Mouse (Mus musculus) urinary bladder, postnatal 36 days (tissue): ENCODE results near the gene Tie1.

Source experiments
- DNase-seq, 2 experiments: peaks; one replicate each; pipeline ENCODE4 v3.0.0; 2022; ENCODE audit warnings: low spot score in 2 of 2, mixed read lengths in 1 of 2

Gene Tie1

GRCm38 (mm10) chr4:118476773-118477530, 12.9 kb downstream of the Tie1 start:
- DNase-seq = no peak

GRCm38 (mm10) chr4:118472687-118473086, 17.2 kb downstream of the Tie1 start:
- DNase-seq = no peak

- no peak for DNase-seq
Measured at GRCm38 (mm10) chr4:118471281-118471680, 18.6 kb downstream of the Tie1 start.

DNA sequence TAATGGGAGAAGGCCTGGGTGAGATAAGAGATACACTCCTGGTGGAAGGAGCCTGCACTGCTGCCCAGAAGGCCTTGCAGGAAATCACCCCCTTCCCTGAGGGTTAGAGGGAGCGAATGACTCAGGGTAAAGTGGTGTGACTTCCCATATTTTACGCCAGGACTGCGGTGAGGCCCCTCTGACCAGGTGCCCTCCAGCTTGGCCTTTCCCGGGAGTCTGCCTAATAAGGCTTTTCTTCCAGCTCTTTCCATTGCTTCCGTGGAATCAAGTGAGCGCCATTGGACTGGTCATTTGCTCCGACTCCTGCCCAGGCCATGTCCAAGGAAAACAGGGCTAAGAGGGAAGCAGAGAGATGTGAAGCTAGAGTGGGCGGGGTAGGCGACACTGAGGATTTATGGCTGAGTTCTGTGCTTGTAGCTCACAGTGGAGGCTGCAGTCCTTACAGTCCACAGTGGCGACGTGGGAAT, 24.1 kb downstream of the Tie1 start:
- DNase-seq = peak in 1 of 2 experiments; percentile 4

- no peak for DNase-seq
Measured at GRCm38 (mm10) chr4:118464956-118465355, 24.9 kb downstream of the Tie1 start.

DNA sequence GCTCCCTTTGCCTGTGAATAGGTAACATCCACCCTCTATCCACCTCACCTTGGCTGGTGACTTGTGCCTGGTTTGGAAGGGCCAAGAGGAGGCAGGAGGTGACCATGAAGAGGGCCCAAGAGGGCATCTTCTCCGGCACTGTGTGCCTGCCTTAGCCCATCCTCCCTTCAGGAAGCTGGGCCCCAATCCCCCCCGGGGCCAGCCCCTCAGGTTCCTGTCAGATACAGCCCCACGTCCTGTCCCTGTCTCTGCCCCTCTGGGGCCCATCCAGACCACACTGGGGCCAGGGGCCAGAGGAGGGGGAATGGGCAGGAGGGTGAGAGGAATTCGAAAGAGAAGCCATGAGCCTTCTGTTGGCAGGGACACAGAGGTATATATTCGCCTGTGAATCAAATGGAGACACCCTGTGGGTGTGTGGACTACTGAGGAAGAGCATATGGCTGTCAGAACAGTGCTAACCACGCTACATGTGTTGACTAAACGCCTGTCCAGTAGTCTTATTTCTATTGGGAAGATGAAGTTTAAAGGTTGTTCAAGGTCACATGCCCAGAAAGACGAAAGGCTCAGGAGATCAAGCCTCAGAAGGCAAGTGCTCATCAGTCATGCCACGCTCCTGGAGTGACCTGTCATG, 32.4 kb downstream of the Tie1 start, which contains the start of gene Mpl:
Gene Mpl (minus strand): TSS at position 169 of the 631 bp plus-strand sequence.
- DNase-seq = no peak

- DNase-seq = no peak
Measured at GRCm38 (mm10) chr4:118446415-118447153, 43.3 kb downstream of the Tie1 start.

GRCm38 (mm10) chr4:118445781-118446414, 44.0 kb downstream of the Tie1 start:
- peak; percentile 29 to 44 for DNase-seq

DNA sequence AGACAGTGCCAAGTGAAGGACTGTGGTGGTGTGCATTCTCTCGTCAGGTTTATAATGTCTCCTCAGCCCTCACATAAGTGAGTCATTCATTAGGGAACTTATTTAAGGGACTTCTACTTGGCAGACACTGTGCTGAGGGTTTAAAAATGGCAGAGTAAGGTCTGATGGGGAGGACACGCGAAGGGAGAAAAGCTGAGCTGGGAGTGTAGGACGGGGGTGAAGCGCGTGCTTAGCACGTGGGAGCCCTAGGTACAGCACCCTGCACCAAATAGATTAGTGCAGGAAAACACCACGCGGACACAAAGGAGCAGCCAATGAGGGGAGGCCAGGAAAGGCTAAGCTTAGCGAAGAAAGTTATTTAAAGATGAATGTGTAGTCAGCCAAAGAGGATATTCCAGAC, 44.8 kb downstream of the Tie1 start:
- DNase-seq = no peak

DNA sequence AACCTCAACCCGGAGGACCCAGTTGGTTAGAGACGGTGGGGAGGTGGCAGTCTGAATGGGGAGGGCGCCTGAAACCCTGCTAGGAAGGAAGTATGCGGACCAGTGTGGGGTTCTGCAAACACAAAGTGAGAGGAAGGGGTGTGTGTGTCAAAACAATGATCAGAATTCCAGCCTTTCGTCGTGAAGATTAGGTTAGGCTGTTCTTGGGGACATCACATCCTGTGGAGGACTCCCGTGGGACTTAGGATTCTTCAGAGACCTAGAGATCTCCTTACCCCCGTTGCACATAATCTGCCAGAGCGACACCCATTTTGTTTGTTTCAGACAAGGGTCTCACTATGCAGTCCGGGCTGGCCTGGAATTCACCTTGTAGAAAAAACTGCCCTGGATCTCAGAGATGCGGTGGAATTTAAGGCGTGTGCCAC, 52.0 kb downstream of the Tie1 start:
- DNase-seq = no peak

DNA sequence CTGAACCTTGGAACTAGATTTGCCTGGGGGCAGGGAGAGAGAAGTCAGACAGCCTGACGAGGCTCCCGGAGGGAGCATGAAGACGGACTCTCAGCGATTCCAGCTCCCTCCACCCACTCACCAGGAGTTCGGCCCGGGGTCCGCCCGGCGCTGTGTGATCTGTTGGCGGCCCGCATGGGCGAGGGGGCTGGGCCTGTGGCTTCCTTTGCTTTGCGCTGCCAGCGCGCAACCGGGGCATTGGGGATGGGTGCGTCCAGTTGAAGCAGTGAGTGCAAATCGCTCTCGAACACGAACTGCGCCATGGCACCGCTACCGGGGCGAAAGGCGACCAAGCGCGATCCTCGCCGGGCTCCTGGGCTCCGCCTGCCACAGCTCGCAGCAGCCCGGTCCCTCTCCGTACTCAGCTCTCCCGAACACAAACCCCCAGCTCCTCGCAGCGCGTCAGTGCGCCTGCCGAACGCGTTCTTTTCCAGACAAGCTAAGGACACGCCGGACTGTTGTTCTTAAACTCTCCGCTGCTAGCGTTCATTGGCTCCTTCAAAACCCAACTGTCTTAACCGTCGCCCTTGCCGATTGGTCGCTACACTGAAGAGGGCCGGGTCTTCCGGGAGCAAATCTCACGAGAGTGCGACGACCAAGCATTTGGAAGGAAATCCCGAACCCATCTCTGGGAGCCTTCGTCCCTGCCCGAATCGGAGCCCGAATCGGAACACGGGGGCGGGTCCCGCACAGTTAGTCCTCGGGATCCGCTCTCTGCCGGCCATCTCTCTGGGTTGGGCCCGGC, 52.8 kb downstream of the Tie1 start, which contains the start of gene Cdc20:
Gene Cdc20 (minus strand): TSS at position 533 of the 784 bp plus-strand sequence.
- peak; percentile 87 to 90 for DNase-seq

GRCm38 (mm10) chr4:118432332-118432731, 57.5 kb downstream of the Tie1 start:
- DNase-seq = no peak

DNA sequence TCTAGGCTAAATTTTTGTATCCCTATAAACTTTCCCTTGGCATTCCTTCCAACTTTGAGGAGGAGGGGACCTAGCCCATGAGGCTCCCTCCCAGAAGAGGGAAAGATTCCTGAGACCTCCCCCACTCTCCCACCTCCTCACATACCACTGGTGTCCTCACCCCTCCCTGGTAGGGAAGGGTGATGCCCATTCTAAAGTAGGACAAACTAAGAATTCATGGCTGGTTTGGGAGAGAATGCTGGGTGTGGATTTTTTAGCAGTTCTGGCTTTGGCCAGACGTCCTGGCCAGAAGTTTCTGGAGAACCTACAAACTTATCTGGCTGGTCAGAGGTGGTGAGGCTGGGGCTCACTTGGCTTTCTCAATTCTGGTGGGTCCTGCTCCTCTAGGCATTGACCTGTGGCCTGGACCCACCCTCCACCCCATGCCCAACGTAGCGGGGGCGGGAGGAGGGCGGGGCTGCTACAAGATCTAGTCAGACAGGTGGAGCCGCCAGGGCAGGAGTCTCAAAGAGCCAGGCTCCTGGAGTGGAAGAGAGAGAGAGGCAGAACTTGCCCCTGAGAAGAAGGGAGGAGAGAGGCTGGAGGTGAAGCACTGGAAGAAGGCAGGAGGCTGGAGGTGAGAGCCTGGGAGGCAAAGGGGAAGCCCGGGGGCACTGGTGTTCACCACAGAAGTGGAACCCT, 60.5 kb downstream of the Tie1 start:
- peak; percentile 67 to 73 for DNase-seq

DNA sequence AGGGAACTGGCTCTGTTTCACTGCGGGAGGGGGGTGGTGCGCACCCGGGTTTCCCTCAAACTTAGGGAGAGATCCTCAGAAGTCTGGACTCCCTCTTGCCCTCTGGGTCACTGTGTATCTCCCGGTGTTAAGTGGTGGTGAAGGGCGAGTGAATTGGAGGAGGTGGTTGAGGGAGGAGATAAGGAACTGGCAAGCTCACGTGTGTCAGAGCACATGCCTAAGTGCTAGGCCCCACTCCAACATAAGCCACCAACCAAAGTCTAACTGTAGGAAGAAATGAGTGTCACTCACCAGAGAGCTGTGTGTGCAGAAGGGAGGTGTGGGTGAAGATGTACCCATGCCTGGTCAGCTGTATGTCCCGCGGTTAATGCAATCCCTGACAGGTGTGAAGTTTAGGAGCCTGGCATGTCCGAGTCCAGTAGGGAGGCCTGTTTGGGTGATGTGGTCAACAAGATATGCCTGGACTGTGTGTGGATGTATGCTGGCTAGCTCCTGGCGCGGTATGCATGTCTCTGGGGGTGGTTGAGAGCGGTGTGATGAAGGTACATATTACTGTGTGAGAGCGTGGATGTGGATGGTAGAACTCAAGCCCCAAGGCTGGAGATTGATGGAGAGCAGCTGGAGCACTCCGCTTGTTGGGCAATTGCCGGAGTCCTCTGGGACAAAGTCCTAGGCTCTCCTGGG, 61.2 kb downstream of the Tie1 start:
- DNase-seq = peak; percentile 38 to 43

DNA sequence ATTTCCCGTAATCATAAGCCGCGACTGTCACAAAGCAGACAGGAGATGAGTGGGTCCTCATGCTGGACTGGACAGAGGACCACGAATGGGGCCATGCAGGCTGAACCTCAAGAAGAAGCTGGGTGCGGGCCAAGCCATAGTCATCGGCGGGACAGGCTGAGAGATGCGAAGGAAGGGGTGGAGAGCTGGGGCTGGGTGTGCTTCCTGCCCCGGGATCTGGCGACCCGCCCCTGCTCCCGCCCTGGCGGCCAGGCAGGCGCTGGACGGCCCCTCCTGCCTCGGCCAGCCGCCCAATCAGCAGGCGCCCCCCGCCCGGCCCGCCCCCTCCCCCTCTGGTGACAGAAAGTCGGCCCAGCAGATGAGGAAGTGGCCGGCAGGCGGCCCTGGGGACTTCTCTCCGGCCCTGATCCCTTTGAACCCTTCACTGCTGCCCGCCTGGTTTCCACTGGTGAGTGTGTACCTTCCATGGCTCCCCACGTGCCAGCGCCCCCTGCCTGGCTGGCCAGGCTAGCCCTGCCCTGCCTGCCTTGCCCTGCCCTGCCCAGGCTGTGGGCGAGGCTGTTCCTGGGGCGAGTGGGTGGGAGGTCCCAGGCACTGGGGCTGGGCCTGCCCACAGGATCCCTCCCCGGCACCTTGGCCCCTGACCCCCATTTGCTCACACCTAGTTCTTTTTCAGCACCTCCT, 62.0 kb downstream of the Tie1 start, which contains the start of gene Elovl1:
Gene Elovl1 (plus strand): TSS at position 326 of the 684 bp plus-strand sequence.
- peak; percentile 84 to 91 for DNase-seq

DNA sequence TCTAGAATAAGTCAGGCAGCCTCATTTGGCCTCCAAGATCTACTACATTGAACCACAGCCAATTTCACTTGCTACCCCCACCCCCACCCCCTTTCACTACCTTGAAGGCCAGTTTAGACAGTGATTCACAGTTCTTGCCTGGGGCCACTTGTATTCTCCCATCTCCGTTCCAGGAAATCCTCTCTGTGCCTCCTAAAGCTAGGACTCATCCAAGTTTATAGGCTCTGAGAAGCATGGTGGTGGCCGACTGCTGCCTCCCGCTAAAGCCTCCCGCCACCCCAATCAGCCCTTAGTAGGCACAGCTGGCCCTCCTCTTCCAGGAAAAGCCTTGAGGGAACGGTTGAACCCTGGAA, 62.5 kb downstream of the Tie1 start:
- DNase-seq = no peak

DNA sequence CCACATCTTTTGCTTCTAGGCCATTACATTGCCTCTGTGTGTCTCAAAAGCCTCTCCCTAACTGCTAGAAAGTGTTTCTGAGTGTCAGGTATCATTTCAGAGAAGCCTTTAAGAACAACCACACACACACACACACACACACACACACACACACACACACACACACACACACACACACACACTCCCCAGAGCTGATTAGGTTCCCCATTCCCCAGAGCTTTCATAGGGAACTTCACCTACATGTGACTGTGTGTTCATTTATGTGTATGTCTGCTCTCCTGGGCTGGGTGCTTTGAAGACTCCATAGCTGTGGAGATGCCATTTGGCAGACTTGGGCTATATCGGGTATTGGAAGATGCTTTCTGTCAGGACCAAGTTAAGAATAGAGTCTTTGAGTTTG, 64.5 kb downstream of the Tie1 start:
- no peak for DNase-seq

GRCm38 (mm10) chr4:118424541-118425160, 65.2 kb downstream of the Tie1 start:
- no peak for DNase-seq

DNA sequence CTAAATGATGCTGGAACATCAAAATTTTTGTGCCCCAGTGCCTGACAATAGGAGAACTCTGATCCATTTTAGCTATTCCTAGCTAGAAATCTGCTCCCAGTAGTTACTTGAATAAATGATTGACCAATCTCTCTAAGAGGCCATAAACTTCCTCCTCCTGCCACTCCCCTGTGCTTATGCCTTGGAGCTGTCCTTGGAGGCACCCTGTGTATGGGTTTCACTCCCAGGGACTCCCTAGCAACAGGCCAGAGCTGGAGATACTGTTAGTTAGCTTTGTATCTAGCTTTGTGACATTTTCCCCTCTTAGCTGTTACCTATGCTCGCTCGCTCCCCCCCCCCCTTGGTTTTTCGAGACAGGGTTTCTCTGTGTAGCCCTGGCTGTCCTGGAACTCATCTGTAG, 68.5 kb downstream of the Tie1 start:
- no peak for DNase-seq
